Mouse (Mus musculus) midbrain, embryonic 10.5 days (tissue): ENCODE results near the gene Ackr1. TPM values are rescaled to one million over a fixed set of nuclear protein-coding genes. Genes with fewer than 3 reads are reported as not detected.

ENCODE experiments used
- DNase-seq: peaks from one replicate; pipeline ENCODE4 v3.0.0-alpha.2; 2017; ENCODE audit warnings: low spot score
- H3K27ac ChIP-seq: fragments of 300-500 bp; sonication (generic); replicated peaks from 2 replicates; pipeline ENCODE4 v1.5.1; 2016; ENCODE audit warnings: mild to moderate bottlenecking
- H3K27me3 ChIP-seq: fragments of 300-500 bp; sonication (generic); 2 replicates; pipeline ENCODE4 v1.6.1; 2016; ENCODE audit warnings: low read depth, mild to moderate bottlenecking; ENCODE audit not compliant: poor library complexity, severe bottlenecking
- H3K36me3 ChIP-seq: fragments of 300-500 bp; sonication (generic); 2 replicates; pipeline ENCODE4 v1.6.1; 2016; ENCODE audit warnings: mild to moderate bottlenecking, moderate library complexity
- H3K4me1 ChIP-seq: fragments of 300-500 bp; sonication (generic); 2 replicates; pipeline ENCODE4 v1.6.1; 2016
- H3K4me3 ChIP-seq: fragments of 300-500 bp; sonication (generic); 2 replicates; pipeline ENCODE4 v1.5.1; 2016; ENCODE audit warnings: mild to moderate bottlenecking, moderate library complexity
- H3K9me3 ChIP-seq: fragments of 300-500 bp; sonication (generic); replicated peaks from 2 replicates; pipeline ENCODE4 v1.6.1; 2016; ENCODE audit warnings: mild to moderate bottlenecking
- WGBS: fragments of 180-500 bp; shearing (Covaris S2); methylation state at CpG from one replicate; pipeline ENCODE4 v1.1.7; 2016; 5-methylcytosine and 5-hydroxymethylcytosine counted together
- polyA plus RNA-seq: library from polyadenylated mRNA; unstranded; fragments of >200 nt; fragmentation: Nextera tagmentation; extraction: Ambion mirVana; gene quantifications from 2 replicates; pipeline ENCODE4 v1.2.1, GENCODE M21; 2016

Ackr1 gene
- polyA plus RNA-seq, 1 experiment from 2014 or later = 1.6 TPM

GRCm38 (mm10) chr1:173339543-173339942, 6.0 kb upstream of the Ackr1 start:
- 18% methylated on average over 2 of the region's 2 CpGs for WGBS
- H3K4me1 ChIP-seq = peaks cover 25% of the 10 kb centered on the region
- no peak overlapping the region for H3K4me3 ChIP-seq
- H3K27me3 ChIP-seq = no peaks in the 10 kb centered on the region
- no peaks in the 10 kb centered on the region for H3K9me3 ChIP-seq
- DNase-seq = peak; percentile 73
- no peak overlapping the region for H3K27ac ChIP-seq
- peaks cover 10% of the 10 kb centered on the region; the same call in 1 of the 2 replicates for H3K36me3 ChIP-seq

GRCm38 (mm10) chr1:173337008-173337407, 3.5 kb upstream of the Ackr1 start:
- no peaks in the 10 kb centered on the region for H3K27me3 ChIP-seq
- 0 out of 2 replicates have a peak overlapping the region, but pooled peaks have one; percentile 64 for H3K27ac ChIP-seq
- no peak overlapping the region for H3K4me3 ChIP-seq
- peaks cover 14% of the 10 kb centered on the region for H3K4me1 ChIP-seq
- no peaks in the 10 kb centered on the region for H3K9me3 ChIP-seq
- 0 out of 2 replicates have a peak, but pooled peaks cover 8% of the 10 kb centered on the region for H3K36me3 ChIP-seq
- DNase-seq = no peak
- WGBS = 94% methylated on average over 10 of the region's 10 CpGs

GRCm38 (mm10) chr1:173335903-173336302, 2.4 kb upstream of the Ackr1 start:
- Histone ChIP-seq H3K4me1 (peaks cover 14% of the 10 kb centered on the region), H3K36me3 (0 out of 2 replicates have a peak, but pooled peaks cover 4% of the 10 kb centered on the region), H3K4me3 (no peak overlapping the region), H3K9me3 (no peaks in the 10 kb centered on the region), H3K27ac (peak overlapping the region; percentile 64), H3K27me3 (no peaks in the 10 kb centered on the region)
- WGBS = 73% methylated on average over 11 of the region's 11 CpGs
- DNase-seq = no peak

- Histone ChIP-seq H3K27ac (no peak overlapping the region), H3K4me3 (no peak overlapping the region), H3K27me3 (no peaks in the 10 kb centered on the region), H3K36me3 (no peaks in the 10 kb centered on the region), H3K9me3 (no peaks in the 10 kb centered on the region), H3K4me1 (peaks cover 24% of the 10 kb centered on the region)
- 91% methylated on average over 5 of the region's 5 CpGs for WGBS
- no peak for DNase-seq
Observed at GRCm38 (mm10) chr1:173332418-173332817, 1.1 kb downstream of the Ackr1 start.

GRCm38 (mm10) chr1:173329743-173330142, 3.8 kb downstream of the Ackr1 start:
- Histone ChIP-seq H3K27me3 (no peaks in the 10 kb centered on the region), H3K4me3 (no peak overlapping the region), H3K9me3 (no peaks in the 10 kb centered on the region), H3K36me3 (no peaks in the 10 kb centered on the region), H3K27ac (no peak overlapping the region), H3K4me1 (peaks cover 10% of the 10 kb centered on the region; the same call in 1 of the 2 replicates)
- WGBS = 77% methylated on average over 5 of the region's 5 CpGs
- DNase-seq = no peak

- H3K4me1 ChIP-seq = peaks cover 10% of the 10 kb centered on the region; the same call in 1 of the 2 replicates
- 62% methylated on average over 4 of the region's 4 CpGs for WGBS
- no peaks in the 10 kb centered on the region for H3K36me3 ChIP-seq
- H3K27me3 ChIP-seq = no peaks in the 10 kb centered on the region
- H3K9me3 ChIP-seq = no peaks in the 10 kb centered on the region
- no peak for DNase-seq
- no peak overlapping the region for H3K4me3 ChIP-seq
- no peak overlapping the region for H3K27ac ChIP-seq
Observed at GRCm38 (mm10) chr1:173329185-173329584, 4.4 kb downstream of the Ackr1 start.

GRCm38 (mm10) chr1:173328446-173328845, 5.1 kb downstream of the Ackr1 start:
- no peak for DNase-seq
- WGBS = 82% methylated on average over 8 of the region's 8 CpGs
- no peaks in the 10 kb centered on the region for H3K9me3 ChIP-seq

GRCm38 (mm10) chr1:173326552-173326951, 7.0 kb downstream of the Ackr1 start:
- Histone ChIP-seq H3K4me1 (peaks cover 10% of the 10 kb centered on the region; the same call in 1 of the 2 replicates), H3K27ac (no peak overlapping the region), H3K27me3 (no peaks in the 10 kb centered on the region), H3K36me3 (no peaks in the 10 kb centered on the region), H3K4me3 (no peak overlapping the region), H3K9me3 (no peaks in the 10 kb centered on the region)
- WGBS = 73% methylated on average over 1 of the region's 1 CpGs
- DNase-seq = no peak

More at GRCm38 (mm10) chr1:173328446-173328845, 5.1 kb downstream of the Ackr1 start:
- Histone ChIP-seq H3K27ac (no peak overlapping the region), H3K4me1 (peaks cover 10% of the 10 kb centered on the region; the same call in 1 of the 2 replicates), H3K27me3 (no peaks in the 10 kb centered on the region), H3K4me3 (no peak overlapping the region), H3K36me3 (no peaks in the 10 kb centered on the region)

- H3K9me3 ChIP-seq = no peaks in the 10 kb centered on the region
- no peaks in the 10 kb centered on the region for H3K36me3 ChIP-seq
- no peak overlapping the region for H3K27ac ChIP-seq
- no peak for DNase-seq
- no peaks in the 10 kb centered on the region for H3K27me3 ChIP-seq
- WGBS = 97% methylated on average over 1 of the region's 1 CpGs
- H3K4me3 ChIP-seq = no peak overlapping the region
- H3K4me1 ChIP-seq = peaks cover 10% of the 10 kb centered on the region; the same call in 1 of the 2 replicates
Observed at GRCm38 (mm10) chr1:173325395-173325794, 8.2 kb downstream of the Ackr1 start.

GRCm38 (mm10) chr1:173324961-173325360, 8.6 kb downstream of the Ackr1 start:
- H3K27ac ChIP-seq = no peak overlapping the region
- H3K36me3 ChIP-seq = no peaks in the 10 kb centered on the region
- no peak overlapping the region for H3K4me3 ChIP-seq
- H3K4me1 ChIP-seq = peaks cover 9% of the 10 kb centered on the region; the same call in 1 of the 2 replicates
- H3K27me3 ChIP-seq = no peaks in the 10 kb centered on the region
- H3K9me3 ChIP-seq = no peaks in the 10 kb centered on the region
- DNase-seq = no peak
- WGBS = 69% methylated on average over 4 of the region's 4 CpGs

GRCm38 (mm10) chr1:173323839-173324585, 9.5 kb downstream of the Ackr1 start:
- H3K27ac ChIP-seq = no peak overlapping the region
- WGBS = 41% methylated on average over 5 of the region's 5 CpGs
- 0 out of 2 replicates have a peak, but pooled peaks cover 2% of the 10 kb centered on the region for H3K4me1 ChIP-seq
- no peaks in the 10 kb centered on the region for H3K9me3 ChIP-seq
- no peaks in the 10 kb centered on the region for H3K27me3 ChIP-seq
- H3K4me3 ChIP-seq = no peak overlapping the region
- DNase-seq = no peak
- no peaks in the 10 kb centered on the region for H3K36me3 ChIP-seq

- H3K4me3 ChIP-seq = no peak overlapping the region
- H3K27ac ChIP-seq = no peak overlapping the region
- H3K9me3 ChIP-seq = no peaks in the 10 kb centered on the region
- DNase-seq = no peak
- no peaks in the 10 kb centered on the region for H3K4me1 ChIP-seq
- H3K36me3 ChIP-seq = no peaks in the 10 kb centered on the region
- no peaks in the 10 kb centered on the region for H3K27me3 ChIP-seq
- 75% methylated on average over 6 of the region's 6 CpGs for WGBS
Observed at GRCm38 (mm10) chr1:173322249-173322627, 11.3 kb downstream of the Ackr1 start.

GRCm38 (mm10) chr1:173321593-173322248, 11.8 kb downstream of the Ackr1 start:
- no peak overlapping the region for H3K4me3 ChIP-seq
- no peaks in the 10 kb centered on the region for H3K36me3 ChIP-seq
- 77% methylated on average over 8 of the region's 8 CpGs for WGBS
- DNase-seq = no peak
- no peaks in the 10 kb centered on the region for H3K27me3 ChIP-seq
- no peaks in the 10 kb centered on the region for H3K4me1 ChIP-seq
- no peaks in the 10 kb centered on the region for H3K9me3 ChIP-seq
- no peak overlapping the region for H3K27ac ChIP-seq
